In genomic region chr14:28143998-28144397, GRCm38 (mm10) we compare ENCODE assay signal across 16 mouse cellular contexts.
"Had no signal": no experiment of that assay in that cellular context is flagged by ENCODE, and none has a peak within 500 bp of the region (broad histone marks: within the 10 kb centered on the region; RNA-seq: fewer than 3 reads in every experiment).

No protein-coding gene starts in this region.

- H3K27ac ChIP-seq: liver, embryonic 13.5 days; neural tube, embryonic 12.5 days; neural tube, embryonic 15.5 days; stomach, postnatal 0 days had no signal

- H3K4me1 ChIP-seq: liver, embryonic 13.5 days; neural tube, embryonic 12.5 days; neural tube, embryonic 15.5 days had no signal

- H3K27me3 ChIP-seq: liver, embryonic 13.5 days; neural tube, embryonic 12.5 days; neural tube, embryonic 15.5 days had no signal

- H3K9me3 ChIP-seq: liver, embryonic 13.5 days; neural tube, embryonic 12.5 days; neural tube, embryonic 15.5 days had no signal

- H3K9ac ChIP-seq: liver, embryonic 13.5 days; neural tube, embryonic 12.5 days; neural tube, embryonic 15.5 days had no signal

- H3K36me3 ChIP-seq: liver, embryonic 13.5 days; neural tube, embryonic 12.5 days; neural tube, embryonic 15.5 days had no signal

- H3K4me3 ChIP-seq: liver, embryonic 13.5 days; neural tube, embryonic 12.5 days; neural tube, embryonic 15.5 days had no signal

- DNase-seq: kidney, postnatal 10 days; kidney, postnatal 36 days; layer of hippocampus, adult 9-11 months; liver, embryonic 13.5 days; lung, adult 2 months; lung, postnatal 14 days; lung, postnatal 4 days; midbrain, embryonic 14.5 days; right cerebral cortex, adult 18-20 months; right cerebral cortex, postnatal 14 days; right cerebral cortex, postnatal 4 days; thymus, postnatal 25 days had no signal

- H3K4me2 ChIP-seq: liver, embryonic 13.5 days; midbrain, embryonic 11.5 days; neural tube, embryonic 12.5 days; neural tube, embryonic 15.5 days had no signal
